Mouse (Mus musculus) cerebellum, postnatal 10 days (tissue): Measurements from ENCODE around the gene Lbhd2.
A peak's percentile ranks its signal among the peaks of the same experiment; 100 is the strongest.

Experiments
- DNase-seq, 2 experiments: peaks; one replicate each; pipeline ENCODE4 v3.0.0; 2021; ENCODE audit warnings: mixed read lengths in 2 of 2

The Lbhd2 gene

DNA sequence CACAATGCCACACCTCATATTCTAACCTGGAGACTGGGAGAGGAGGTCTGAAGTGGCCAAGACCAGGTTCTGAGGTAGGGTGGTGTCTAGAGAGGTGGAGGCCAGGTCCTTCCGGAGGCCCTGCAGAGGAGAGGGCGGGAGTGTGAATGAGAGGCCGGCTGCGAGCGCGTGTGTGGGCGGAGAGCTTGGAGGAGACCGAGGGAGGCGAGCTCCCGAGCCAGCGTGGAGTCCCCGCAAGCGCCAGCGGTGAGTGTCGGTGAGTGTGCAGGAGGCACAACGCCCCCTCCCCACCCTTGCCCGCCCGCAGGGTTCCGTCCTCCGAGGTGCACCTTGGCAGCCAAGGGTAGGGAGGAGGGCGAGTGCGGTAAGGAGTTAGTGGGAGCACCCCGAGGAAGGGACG is at the start of gene Lbhd2:
Gene Lbhd2, plus strand, starts transcription at position 188 of the 400 bp plus-strand sequence.
- no peak for DNase-seq

DNA sequence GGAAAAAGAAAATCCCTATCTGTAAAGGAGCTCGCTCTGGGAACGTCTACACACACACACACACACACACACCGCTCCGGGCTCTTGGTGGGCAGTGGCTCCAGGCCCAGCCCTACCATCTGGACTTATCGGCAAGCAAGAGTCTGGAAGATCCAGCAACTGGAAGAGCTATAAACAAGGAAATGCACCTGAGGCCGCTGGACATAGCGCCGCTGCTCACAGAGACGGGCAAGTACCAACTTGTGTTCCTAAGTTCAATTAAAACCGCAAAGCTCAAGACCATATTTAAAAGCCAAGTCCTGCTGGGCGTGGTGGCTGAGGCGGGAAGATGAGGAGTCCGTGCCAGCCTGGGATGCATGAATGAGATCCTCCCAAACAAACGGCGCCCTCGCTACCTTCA is 45.9 kb upstream of the Lbhd2 start:
- peak; percentile 86 to 92 for DNase-seq

DNA sequence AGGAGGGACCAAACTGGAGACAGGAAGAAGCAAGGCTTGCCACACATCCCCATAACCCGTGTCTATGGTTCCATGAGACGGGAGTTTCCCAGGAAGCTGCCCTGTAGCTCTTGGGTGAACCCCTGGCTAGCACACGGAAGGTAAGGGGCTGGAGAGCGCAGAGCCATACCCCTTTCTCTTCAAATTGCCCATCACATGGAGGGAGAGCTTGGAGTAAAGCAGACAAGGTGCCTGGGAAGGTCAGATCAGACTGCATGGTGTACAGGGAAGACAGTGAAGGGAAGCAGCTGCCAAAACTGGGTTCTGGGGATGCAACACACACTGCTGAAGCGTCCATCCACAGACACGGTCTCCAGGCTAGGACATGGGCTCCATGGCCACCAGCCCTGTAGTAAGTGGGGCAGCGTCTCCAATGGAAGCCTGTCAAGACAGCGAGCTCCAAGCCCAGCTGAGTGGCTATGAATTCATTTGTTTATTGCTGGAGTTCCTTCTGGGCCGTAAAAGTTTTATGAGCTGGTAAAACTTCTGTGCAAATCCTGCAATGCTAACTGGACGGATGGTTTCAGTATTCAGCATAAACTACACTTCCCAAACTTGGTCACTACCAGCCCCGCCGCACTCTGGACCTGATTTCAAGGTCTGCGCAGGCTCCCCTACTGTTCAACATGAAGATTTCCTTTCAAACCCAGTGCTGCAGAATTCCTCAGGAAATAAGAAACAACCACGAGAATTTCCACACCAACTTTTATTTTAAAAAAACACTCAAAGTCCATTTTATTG is 45.1 kb upstream of the Lbhd2 start:
- peak; percentile 29 to 38 for DNase-seq

DNA sequence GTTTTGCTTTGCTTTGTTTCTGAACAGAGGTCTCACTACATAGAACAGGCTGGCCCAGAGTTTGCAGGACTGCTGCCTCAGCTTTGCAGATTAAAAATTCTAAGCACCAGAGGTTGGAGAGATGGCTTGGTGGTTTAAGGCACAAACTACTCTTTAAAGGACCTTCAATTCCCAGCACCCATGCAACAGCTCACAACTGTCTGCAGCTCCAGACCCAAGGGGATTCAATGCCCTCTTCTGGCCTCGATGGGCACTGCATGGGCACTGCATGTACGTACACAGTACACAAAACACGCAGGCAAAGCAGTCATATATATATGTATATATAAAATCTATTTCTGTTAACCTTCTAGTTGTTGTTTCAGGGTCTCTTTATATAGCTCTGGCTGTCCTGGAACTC is 42.4 kb upstream of the Lbhd2 start:
- DNase-seq, result peak in 1 of 2 experiments; percentile 26

DNA sequence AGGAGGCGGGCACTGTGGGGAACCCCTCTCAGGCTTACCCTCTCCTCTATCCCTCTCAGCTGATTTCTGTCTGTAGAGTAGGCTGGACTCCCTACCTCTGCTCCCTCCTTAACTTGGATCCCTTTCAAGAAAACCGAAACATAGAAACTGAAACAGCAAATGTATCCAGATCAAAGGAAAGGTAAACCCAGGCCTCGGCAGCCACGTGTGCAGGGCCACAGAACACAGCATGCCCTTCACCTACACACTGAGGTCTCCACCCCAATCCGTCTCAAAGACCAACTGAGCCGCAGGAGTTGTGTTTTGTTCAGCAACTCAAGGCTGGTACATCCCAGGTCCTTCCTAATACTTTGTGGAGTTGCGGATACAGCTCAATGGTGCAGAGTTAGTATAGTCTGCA is 39.5 kb upstream of the Lbhd2 start:
- no peak for DNase-seq

DNA sequence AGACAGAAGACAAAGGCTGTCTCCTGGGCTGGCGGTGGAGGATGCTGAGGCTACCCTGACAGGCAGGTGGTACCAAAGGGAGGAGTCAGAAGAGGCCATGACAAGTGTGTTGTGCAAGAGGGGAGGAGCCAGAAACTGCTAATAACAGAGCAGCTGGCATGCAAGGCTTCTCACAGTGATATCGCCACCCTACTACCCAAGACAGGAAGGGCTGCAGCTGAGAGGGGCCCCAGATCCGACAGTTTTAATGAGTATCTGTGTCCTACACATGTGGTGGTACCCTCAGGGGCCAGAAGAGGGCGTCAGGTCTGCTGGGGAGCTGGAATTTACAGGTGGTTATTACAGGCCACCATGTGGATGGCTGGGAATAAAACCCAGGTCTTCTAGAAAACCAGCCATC is 36.4 kb upstream of the Lbhd2 start:
- DNase-seq, result peak in 1 of 2 experiments; percentile 43

DNA sequence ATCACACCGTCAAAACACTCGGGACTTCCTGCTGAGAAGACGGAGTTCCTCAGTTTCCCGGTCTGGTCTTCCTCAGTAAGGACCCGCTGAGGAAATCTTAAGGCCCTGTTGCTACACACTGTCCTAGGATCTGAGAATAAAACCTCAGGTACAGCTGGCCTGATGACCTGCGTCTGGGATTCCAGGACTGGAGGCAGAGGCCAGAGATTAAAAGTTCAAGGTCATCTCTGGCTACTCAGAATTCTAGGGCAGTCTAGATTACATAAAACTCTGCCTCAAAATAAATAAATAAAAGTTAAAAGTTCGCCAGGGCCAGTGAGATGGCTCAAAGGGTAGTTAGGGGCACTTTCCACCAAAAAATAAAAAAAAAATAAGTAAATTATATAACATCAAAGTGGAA is 34.7 kb upstream of the Lbhd2 start:
- DNase-seq, result peak in 1 of 2 experiments; percentile 3

DNA sequence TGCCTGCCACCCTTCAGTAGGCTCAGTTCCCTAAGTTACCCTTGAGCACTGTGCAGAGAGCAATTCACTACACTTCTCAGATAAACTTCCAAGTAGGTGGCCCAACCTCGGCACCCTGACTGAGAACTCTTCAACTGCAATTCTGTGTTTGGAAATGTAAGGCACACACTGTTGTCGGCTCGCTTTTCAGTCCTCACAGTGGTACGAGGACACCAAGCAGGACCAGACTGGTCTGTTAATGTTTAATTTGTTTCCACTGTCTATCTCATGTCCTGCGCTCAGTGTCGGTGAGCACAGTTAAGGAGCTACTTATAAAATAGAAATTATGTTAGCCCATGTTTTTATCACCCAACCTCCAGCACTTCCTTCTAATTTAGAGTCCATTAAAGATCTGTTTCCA is 33.2 kb upstream of the Lbhd2 start:
- DNase-seq, result no peak

DNA sequence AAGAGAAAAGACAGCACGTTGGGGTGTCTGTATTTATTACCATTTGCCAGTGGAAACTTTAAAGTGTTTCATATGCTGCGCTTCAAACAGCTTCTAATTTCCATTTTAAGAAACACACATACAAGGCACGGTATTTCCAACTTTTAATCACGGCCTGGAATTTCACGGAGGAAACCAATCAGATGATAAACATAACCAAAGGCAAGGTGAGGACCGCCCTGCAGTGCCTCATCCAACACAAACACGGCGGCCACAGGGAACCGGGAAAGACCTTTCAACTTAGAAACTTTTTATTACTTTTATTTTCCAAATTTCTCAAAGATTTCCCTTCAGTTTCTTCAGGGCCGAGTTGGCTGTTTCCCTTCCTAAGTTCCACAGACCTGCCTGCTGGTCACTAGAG is 31.9 kb upstream of the Lbhd2 start:
- DNase-seq, result no peak

DNA sequence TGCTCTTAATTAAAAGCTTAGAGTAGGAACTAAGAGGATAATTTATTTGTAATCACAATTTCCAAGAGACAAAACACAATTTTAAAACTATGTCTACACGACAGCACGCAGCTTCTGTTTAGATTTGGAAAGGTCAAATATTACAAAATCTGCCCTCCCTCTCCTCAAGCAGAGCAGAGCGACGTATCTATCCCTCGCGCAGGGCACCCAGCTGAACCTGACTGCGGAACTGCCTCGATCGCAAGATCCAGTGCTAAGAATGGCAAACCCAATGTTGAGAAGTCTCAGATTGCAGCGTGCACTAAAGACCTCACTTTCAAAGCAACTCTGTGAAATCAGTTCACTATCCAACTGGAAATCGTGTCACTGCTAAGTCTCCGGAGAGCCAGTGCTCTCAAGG is 31.1 kb upstream of the Lbhd2 start:
- DNase-seq, result no peak

DNA sequence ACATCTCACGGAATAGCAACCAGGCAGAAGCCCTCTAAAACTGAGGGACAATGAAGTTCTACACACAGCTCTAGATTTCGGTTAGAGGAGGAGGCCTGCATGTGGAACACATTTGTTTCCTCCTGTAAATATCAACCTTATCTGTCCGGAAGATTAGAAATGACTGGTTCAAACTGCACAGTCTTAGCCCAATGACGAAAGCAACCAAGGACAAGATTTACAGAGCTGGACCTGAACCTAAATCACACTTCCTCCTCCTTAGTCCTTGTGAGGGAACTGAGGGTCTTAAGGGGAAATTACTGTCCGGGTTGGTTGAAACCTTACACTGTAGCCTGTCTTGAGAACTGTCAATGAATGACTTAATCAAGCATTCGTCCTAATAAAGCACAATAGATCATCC is 30.6 kb upstream of the Lbhd2 start:
- DNase-seq, result no peak

DNA sequence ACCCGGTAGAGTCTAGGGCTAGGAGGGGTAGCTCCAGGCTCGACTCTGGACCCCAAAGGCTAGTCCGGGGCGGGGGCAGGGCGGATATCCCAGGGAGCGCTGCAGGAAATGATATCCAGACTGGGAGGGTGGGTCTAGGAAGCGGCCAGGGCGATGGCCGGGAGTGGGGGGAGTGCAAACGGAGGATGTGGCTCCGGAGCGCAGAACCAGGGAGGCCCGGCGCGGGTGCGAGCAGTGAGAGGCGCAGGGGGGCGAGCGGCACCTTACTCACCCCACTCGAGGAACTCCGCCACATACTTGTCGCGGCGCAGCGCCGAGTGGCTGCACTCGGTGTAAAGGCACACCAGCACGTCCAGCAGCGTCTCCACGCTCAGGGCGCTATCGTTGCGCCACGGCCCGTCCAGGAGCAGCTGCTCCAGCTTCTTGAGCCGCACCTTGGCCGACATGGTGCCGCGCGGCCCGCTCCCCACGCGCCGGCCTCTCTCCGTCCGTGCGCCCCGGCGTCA is 29.7 kb upstream of the Lbhd2 start:
- peak; percentile 66 to 67 for DNase-seq

DNA sequence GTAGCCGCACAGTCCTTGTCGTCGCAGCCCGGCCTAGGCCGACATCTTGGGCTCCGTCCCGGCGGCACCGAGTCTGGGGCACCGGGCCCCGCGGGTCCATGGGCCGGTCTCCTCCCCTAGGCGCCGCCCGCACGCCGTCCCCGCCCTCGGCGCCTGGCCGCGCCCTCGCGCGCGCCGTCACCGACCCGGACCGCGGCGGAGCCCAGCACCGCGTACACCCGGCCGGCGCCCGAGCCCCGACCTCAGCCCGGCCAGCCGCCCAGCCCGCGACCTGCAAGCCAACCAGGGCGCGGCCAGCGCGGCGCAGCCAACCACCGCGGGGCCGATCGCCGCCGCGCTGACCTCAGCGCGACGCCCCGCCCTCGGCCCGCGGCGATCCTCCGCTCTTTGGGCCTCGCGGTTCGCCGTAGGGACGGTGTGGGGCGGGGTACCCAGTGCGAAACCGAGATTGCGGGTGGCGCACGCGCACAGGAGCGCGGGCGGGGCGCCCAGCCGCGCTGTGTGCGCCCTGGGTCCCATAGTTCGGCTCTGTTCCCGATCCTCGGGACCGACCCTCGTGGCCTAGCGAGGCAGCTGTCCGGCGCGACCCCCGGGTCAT is 29.1 kb upstream of the Lbhd2 start, which contains the start of gene Cdc42bpb:
Gene Cdc42bpb, minus strand, starts transcription at position 343 of the 598 bp plus-strand sequence.
- peak; percentile 97 to 98 for DNase-seq

DNA sequence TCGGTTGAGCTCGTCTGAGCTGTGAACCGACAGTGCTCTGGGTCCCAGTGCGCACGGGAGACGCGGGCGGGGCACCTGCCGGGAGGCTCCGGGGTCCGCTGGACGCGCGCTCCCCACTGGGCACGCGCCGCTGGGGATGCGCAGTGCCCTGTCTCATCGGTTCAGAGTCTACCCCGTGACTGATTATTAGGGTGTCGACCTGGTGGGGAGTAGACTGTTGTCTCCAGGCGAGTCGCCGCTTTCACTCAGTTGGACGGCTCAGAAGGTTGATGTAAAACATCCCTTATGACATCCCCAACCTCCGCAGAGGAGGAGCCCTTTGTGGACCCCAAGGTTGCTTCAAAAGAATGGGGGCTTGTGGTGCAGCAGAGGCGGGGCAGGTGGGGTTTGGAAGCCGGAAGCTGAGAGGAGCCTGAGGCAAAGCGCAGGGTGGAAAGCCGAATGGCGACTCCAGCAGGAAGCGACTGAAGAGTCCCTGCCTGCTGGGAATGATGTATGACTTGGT is 28.6 kb upstream of the Lbhd2 start:
- peak; percentile 72 for DNase-seq

DNA sequence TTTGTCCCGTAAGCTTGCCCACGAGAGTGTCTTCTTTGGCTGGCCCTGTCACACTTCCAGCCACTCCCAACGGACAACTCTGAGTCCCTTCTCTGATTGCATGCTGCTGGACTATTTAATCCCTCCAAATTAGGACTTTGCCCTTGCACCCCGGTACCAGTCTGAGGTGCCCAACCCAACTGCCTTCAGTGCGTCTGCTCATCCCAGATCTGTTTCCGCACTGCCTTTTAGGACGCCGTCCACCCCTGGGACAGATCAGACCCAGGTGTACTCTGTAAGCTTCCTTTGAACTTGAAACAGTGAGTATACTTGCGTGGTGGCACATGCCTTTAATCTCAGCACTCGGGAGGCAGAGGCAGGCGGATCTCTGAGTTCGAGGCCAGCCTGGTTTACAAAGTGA is 27.8 kb upstream of the Lbhd2 start:
- no peak for DNase-seq

DNA sequence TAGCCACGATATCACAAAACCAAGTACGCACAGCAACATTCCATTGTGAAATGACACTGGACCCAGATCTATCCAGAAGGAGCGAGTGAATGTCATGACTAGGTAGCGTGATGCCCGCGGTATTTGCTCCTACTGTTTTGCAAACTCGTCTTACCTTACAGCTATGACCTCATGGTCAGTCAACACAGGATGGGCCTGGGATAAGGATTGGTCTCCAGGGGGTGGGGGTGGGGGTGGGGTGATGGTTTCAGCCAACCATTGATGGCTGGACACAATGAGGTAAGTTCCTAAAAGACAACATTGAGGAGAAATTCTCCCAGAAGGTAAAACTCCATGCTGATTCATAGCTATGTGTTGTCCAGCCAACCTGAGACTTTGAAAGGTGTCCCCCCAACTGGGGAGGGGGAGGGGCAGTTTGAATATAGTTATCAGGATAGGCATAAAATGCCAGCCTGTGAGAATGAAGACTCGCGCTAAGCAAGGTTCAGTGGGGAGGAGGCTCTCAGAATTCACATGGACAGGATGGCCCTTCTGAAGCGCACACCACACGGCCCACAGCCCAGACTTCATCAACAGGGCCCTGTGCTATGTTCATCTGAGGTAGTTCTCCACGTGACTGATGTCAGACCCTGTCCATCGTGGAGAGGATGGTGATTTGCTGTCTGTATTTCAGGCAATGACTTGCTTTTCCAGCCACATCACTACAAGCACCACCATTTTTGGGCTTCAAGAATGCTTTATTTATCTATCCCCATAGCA is 20.5 kb upstream of the Lbhd2 start:
- no peak for DNase-seq

DNA sequence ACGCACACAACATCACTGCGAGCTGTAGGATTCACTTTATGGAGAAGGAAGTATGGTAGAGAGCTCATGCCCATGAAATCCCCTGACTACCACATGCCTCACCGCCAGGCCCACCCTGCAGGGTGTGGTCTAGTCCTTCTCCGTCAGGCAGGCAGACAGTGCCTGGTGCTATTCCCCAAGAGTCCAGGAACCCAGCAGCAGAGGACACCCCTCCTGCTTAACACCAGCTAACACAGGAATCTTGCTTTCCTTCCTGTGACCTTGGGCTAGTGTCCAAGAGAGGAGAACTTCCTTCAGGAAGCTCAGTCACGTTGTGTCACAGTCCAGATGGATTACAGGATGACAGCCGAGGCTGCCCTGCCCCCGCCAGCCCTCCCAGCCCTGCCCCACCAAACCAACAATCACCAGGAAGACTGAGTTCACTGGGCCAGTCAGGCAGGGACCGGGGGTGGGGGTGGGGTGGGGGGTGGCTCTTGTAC is 19.9 kb upstream of the Lbhd2 start:
- no peak for DNase-seq

DNA sequence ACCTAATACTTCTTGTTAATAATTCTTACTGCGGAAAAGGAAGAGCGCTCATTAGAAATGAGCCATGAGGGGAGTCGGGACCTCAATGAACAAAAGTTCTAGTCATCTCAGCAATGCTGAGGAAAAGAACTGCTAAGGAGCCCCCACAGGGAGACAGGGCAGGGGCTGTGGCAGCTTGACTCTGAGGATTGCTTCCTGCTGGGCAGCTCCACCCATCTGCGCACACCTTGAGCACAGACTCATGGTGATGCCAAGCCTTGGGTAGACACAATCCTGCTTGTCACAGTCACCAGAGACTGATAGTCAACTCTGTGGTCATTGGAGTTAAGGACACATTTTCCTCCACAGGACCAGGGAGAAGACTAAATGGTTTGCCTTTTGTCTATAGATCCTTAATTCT is 19.5 kb upstream of the Lbhd2 start:
- no peak for DNase-seq

DNA sequence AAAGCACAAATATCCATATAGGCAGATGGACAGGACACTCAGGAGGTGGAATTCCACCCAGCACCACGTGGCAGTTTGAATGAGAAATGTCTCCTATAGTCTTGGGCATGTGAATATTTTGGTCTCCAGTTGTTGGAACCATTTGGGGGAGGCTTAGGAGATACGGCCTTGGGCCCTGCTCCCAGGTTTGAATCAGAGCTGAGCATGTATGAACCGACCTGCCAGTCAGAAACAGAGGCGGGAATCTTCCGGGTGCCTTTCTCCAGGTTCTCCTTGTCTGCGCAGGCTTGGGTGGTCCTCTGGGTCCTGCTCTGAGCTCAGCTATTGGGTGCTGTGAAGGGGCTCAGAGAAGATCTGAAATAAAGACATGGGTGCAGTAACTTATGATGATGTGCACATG is 12.6 kb upstream of the Lbhd2 start:
- DNase-seq, result no peak

DNA sequence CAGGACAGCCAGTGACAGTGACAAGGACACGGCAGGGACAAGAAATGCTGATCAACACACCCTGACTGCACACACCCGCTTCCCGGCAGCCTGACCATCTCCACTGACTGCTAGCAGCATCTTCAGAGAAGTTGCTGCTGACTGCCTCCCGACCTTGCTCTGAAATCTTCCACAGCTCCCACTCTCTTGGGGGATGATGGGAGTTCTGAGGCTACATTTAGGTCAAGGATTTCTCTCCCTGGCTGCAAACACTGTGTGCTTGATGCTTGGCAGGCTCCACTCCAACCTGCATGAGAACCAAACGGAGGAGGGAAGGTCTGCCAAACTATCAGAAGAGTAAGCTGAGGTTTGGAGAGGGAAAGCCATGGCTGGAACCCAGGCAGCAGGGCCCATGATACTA is 9.6 kb upstream of the Lbhd2 start:
- DNase-seq, result no peak

DNA sequence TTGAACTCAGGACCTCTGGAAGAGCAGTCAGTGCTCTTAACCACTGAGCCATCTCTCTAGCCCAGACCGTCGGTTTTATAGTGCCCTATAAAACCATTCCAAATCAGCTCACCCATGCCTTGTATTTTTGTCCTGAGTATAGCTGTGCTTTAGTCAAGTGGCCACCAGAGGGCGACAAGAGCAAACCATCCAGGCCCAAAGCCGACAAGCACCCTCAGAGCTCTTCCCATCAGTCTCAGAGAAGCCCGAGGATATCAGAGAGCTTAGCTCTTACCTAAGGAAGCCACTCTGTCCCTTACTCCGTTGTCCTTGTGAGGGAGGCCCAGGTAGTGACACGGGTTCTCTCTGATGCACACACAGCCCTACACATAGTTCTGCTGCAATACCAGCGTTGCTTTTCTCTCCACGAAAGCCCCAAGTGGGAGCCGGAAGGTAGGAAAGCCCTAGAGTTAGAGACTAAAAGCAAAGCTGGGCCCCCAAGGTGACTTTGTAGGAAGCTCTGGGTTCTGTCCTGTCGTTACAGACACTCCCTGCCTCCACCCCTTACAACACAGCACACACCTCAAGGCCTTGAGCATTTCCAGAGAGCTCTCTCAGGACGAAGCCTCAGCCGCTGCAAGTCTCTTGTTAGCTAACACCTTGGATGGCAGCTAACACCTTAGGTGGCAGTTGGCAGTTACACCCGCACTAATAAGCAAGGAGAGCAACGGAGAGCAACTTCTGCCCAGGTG is 5.0 kb upstream of the Lbhd2 start:
- DNase-seq, result peak; percentile 88 to 90

DNA sequence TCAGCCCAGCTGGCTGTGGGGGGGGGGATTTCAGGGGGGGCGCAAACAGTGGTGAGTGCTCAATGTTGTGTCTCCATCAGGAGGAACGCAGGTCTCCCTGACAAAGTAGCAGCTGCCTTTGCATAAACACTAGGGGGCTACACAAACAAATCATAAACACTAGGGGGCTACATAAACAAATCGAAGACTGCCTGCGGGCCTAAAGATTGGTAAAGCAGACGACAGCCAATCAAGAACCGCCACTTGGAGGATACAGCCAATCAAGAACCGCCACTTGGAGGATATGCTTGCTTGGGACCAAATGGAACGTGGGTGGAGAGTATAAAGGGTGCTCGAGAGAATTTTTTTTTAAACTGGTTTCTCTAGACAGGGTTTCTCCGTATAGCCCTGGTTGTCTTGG is 1.7 kb upstream of the Lbhd2 start:
- no peak for DNase-seq

DNA sequence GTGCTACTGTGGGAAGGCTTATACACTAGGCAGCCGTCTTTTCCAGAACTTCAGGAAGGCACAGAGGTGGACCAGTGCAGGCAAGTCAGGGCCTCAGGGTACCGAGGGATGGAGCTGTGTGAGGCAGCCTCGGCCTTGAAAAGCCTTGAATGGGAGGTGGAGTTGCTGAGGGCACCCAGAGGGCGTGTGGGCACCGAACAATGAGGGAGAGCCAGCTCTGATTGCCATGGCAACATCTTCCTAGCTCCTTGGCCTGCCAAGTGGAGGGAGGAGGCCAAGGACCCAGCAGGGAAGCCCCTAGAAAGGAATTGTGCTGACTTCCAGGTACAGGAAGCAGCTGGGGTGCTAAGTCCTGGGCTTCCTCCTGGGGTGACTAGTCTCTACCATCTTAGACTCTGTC is 3.0 kb downstream of the Lbhd2 start:
- peak; percentile 82 to 86 for DNase-seq
